Mouse (Mus musculus) G1E-ER4 (cell line): ENCODE data around the gene Zbtb8a. TPM values are rescaled to one million over a fixed set of nuclear protein-coding genes. Genes with fewer than 3 reads are reported as not detected.

Experiments
- GATA1 ChIP-seq: IDR thresholded peaks from one replicate; pipeline ENCODE4 v1.8.0; 2012; ENCODE audit warnings: low read length, inconsistent platforms
- polyA plus RNA-seq: library from polyadenylated mRNA; stranded (reverse); fragments of >175 nt; gene quantifications from 2 replicates; pipeline ENCODE4 v1.2.3, GENCODE M21; 2012

The Zbtb8a gene
- polyA plus RNA-seq, 1 experiment, result 1.4 TPM

- no peak for TF ChIP-seq GATA1
Measured at GRCm38 (mm10) chr4:129320876-129321275, 57.0 kb downstream of the Zbtb8a start.

DNA sequence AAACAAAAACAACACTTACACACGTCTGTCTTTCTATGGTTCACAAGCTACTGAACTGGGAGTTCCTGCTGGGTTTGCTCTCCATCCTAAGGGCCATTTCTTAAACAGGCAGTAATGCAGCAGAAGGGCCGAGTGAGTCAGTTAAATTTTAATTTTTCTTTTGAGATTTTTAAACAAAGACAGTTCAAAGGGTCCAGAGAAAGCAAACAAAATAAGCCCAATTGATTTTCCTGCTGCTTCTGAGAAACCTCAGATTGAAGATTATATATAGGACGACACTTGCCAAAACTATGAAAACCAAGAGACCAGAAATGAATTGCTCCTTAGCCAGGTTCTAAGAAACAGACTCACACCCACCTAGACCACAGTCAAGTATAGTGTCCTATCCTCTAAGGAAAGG, 64.0 kb downstream of the Zbtb8a start:
- TF ChIP-seq GATA1, result no peak

GRCm38 (mm10) chr4:129307936-129308335, 70.0 kb downstream of the Zbtb8a start:
- TF ChIP-seq GATA1, result no peak

DNA sequence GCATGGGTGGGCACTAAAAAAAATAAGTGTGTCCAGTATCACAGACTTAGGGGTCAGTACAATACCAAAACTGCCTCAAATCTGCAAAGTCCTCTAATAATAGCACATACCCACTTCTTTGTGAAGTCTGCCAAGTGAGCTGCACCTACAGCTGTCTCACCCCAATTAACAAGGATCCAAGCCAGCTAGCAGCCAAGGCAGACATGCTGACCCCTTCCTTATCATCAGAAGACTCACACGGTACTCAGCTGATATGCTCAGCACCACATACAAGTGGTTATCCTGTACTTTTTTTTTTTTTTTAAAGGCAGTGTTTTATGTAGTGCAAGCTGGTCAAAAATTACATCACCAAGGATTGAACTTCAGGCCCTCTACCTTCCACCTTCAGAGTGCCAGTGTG, 73.6 kb downstream of the Zbtb8a start:
- no peak for TF ChIP-seq GATA1

DNA sequence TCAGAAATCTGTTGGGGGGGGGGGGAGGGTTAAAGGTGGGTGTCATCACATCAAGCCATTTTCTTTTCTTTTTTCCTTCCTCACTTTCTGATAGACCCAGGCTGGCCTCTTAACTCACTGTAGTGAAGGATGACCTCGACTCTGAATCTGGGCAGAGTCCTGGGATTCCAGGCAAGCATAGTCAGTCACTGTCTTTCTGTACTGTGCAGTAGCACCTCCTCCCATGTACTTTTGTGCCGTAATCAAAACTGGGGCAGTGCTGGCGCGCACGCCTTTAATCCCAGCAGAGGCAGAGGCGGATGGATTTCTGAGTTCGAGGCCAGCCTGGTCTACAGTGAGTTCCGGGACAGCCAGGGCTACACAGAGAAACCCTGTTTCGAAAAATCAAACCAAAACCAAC, 74.1 kb downstream of the Zbtb8a start:
- no peak for TF ChIP-seq GATA1

Other genes with a start within 250 kb of the Zbtb8a start
- gene Fndc5, start 241.1 kb downstream of the Zbtb8a start, polyA plus RNA-seq, result 0.19 and 0.56 TPM in 2 replicates
- 3.1 and 4.0 TPM in 2 replicates for gene S100pbp, start 188.4 kb downstream of the Zbtb8a start, polyA plus RNA-seq
- gene Yars, start 188.4 kb downstream of the Zbtb8a start, polyA plus RNA-seq, result 59.1 and 88.4 TPM in 2 replicates
- 85.3 and 86.0 TPM in 2 replicates for gene C77080, start 116.7 kb downstream of the Zbtb8a start, polyA plus RNA-seq
- gene Sync, start 90.5 kb downstream of the Zbtb8a start, polyA plus RNA-seq, result 0.30 and 0.36 TPM in 2 replicates
- 43.9 and 60.0 TPM in 2 replicates for gene Rbbp4, start 42.7 kb downstream of the Zbtb8a start, polyA plus RNA-seq
- gene Zbtb8os, start 42.4 kb downstream of the Zbtb8a start, polyA plus RNA-seq, result 1.6 and 2.5 TPM in 2 replicates
- gene Zbtb8b, start 62.7 kb upstream of the Zbtb8a start, polyA plus RNA-seq, result not detected in 2 replicates
- 33.0 and 35.8 TPM in 2 replicates for gene Bsdc1, start 83.5 kb upstream of the Zbtb8a start, polyA plus RNA-seq
- gene Tssk3, start 112.9 kb upstream of the Zbtb8a start, polyA plus RNA-seq, result not detected in 2 replicates
- 0.29 and 0.37 TPM in 2 replicates for gene Fam229a, start 113.1 kb upstream of the Zbtb8a start, polyA plus RNA-seq
- gene Marcksl1, start 135.5 kb upstream of the Zbtb8a start, polyA plus RNA-seq, result 53.1 and 74.7 TPM in 2 replicates
- gene Hdac1, start 164.6 kb upstream of the Zbtb8a start, polyA plus RNA-seq, result 64.1 and 71.1 TPM in 2 replicates
- 2.6 TPM in 2 replicates for gene Lck, start 195.5 kb upstream of the Zbtb8a start, polyA plus RNA-seq
- not detected in 2 replicates for gene Fam167b, start 200.4 kb upstream of the Zbtb8a start, polyA plus RNA-seq
- gene Eif3i, start 222.5 kb upstream of the Zbtb8a start, polyA plus RNA-seq, result 154 and 193 TPM in 2 replicates
- 241 and 317 TPM in 2 replicates for gene Tmem234, start 222.6 kb upstream of the Zbtb8a start, polyA plus RNA-seq
- gene Dcdc2b, start 236.1 kb upstream of the Zbtb8a start, polyA plus RNA-seq, result 0.45 TPM in 1 of 2 replicates, not detected in the other
- 8.6 and 11.3 TPM in 2 replicates for gene Iqcc, start 241.0 kb upstream of the Zbtb8a start, polyA plus RNA-seq
- 11.2 and 16.2 TPM in 2 replicates for gene Ccdc28b, start 245.8 kb upstream of the Zbtb8a start, polyA plus RNA-seq